Mouse (Mus musculus) hindbrain, embryonic 12.5 days (tissue): ENCODE results near the gene Stk38l. TPM values are rescaled to one million over a fixed set of nuclear protein-coding genes. Genes with fewer than 3 reads are reported as not detected.
"Not testable (repeated sequence)": the region's sequence is repeated elsewhere in the genome, so short reads cannot be mapped to it uniquely, and the experiment has no call there.

ENCODE experiments used
- ATAC-seq: fragments of 200-750 bp; cut with Nextera tagmentation; 2 replicates; pipeline ENCODE4 v1.8.0; 2017; ENCODE audit warnings: moderate TSS enrichment; ENCODE audit not compliant: low FRiP score
- H3K27ac ChIP-seq: fragments of 300-500 bp; sonication (generic); 2 replicates; pipeline ENCODE4 v1.5.1; 2016; ENCODE audit warnings: mild to moderate bottlenecking
- H3K27me3 ChIP-seq: fragments of 300-500 bp; sonication (generic); 2 replicates; pipeline ENCODE4 v1.6.1; 2016; ENCODE audit warnings: mild to moderate bottlenecking
- H3K36me3 ChIP-seq: fragments of 300-500 bp; sonication (generic); 2 replicates; pipeline ENCODE4 v1.6.1; 2016; ENCODE audit warnings: mild to moderate bottlenecking
- H3K4me1 ChIP-seq: fragments of 300-500 bp; sonication (generic); 2 replicates; pipeline ENCODE4 v1.6.1; 2016
- H3K4me2 ChIP-seq: fragments of 300-500 bp; sonication (generic); replicated peaks from 2 replicates; pipeline ENCODE4 v1.6.1; 2016; ENCODE audit warnings: mild to moderate bottlenecking
- H3K4me3 ChIP-seq: fragments of 300-500 bp; sonication (generic); 2 replicates; pipeline ENCODE4 v1.5.1; 2016; ENCODE audit warnings: mild to moderate bottlenecking
- H3K9ac ChIP-seq: fragments of 300-500 bp; sonication (generic); 2 replicates; pipeline ENCODE4 v1.6.1; 2016; ENCODE audit warnings: mild to moderate bottlenecking, moderate library complexity
- H3K9me3 ChIP-seq: fragments of 300-500 bp; sonication (generic); replicated peaks from 2 replicates; pipeline ENCODE4 v1.6.1; 2016; ENCODE audit warnings: mild to moderate bottlenecking
- WGBS: fragments of 180-500 bp; shearing (Covaris S2); methylation state at CpG from one replicate; pipeline ENCODE4 v1.1.7; 2016; 5-methylcytosine and 5-hydroxymethylcytosine counted together
- polyA plus RNA-seq: library from polyadenylated mRNA; unstranded; fragments of >200 nt; fragmentation: Nextera tagmentation; extraction: Ambion mirVana; gene quantifications from 2 replicates; pipeline ENCODE4 v1.2.1, GENCODE M21; 2016

Stk38l gene
- polyA plus RNA-seq, 1 experiment from 2014 or later, result 19.4 TPM

DNA sequence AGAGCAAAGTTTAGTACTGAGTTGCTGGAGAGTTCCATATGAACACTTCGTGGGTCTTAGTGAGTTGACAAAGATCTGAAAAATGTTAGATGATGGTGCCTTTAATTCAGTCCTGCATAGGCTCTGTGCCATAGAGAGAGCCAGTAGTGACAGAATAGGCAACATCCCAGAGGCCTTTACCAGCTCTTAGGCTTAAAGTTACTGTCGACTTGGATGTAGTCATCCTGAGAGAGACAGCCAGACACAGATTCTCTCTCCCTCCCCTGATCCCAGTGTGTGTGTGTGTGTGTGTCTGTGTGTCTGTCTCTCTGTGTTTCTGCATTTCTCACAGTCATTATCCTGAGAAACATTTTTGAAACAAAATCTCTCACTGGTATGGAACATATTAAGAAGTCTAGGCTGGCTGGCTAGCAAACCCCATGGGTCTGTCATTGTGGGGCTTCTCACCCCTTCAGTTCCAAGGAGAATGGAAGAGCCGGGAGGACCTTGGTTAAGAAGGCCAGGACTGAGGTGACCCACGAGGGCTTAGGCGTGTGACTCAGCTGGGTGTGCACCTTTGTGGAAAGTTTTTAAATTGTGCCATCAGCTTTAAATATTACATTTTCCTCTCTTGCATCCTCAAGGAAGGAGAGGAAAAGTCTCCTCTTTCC lies 17.3 kb downstream of the Stk38l start:
- no peak for ATAC-seq
- no peaks in the 10 kb centered on the region for H3K36me3 ChIP-seq
- 84% methylated on average over 5 of the region's 5 CpGs for WGBS
- H3K9me3 ChIP-seq, result no peaks in the 10 kb centered on the region
- H3K4me1 ChIP-seq, result 0 out of 2 replicates have a peak, but pooled peaks cover 2% of the 10 kb centered on the region
- H3K9ac ChIP-seq, result no peak overlapping the region
- no peak overlapping the region for H3K4me3 ChIP-seq
- H3K27me3 ChIP-seq, result no peaks in the 10 kb centered on the region
- no peak overlapping the region for H3K27ac ChIP-seq
- no peak overlapping the region for H3K4me2 ChIP-seq

GRCm38 (mm10) chr6:146744266-146744665 lies 19.5 kb downstream of the Stk38l start:
- not testable (repeated sequence) for H3K4me2 ChIP-seq, H3K4me3 ChIP-seq, H3K27me3 ChIP-seq, H3K9me3 ChIP-seq, H3K4me1 ChIP-seq, H3K36me3 ChIP-seq, ATAC-seq, H3K27ac ChIP-seq, H3K9ac ChIP-seq
- WGBS, result 96% methylated on average over 7 of the region's 7 CpGs

DNA sequence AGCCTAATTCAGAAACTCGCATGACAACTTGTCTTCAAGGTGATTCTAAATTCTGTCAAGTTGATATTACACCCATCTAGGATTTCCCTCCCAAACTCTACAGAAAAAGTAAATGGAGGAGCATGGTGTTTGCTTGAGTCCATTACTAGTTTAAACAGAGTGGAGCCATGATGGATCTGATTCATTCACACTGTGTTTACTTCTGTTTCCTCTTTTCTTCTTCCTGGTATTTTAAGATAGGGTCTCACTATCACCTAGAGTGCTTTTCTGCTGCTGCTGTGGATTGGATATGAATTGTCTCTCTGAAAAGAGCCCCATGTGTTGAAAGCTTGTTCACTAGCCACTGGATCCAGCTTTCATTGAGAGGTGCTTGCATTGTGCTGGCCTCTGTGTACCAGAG lies 20.4 kb downstream of the Stk38l start:
- H3K27ac ChIP-seq, result no peak overlapping the region
- H3K9me3 ChIP-seq, result no peaks in the 10 kb centered on the region
- no peak overlapping the region for H3K9ac ChIP-seq
- H3K4me1 ChIP-seq, result no peaks in the 10 kb centered on the region
- WGBS, result 91% methylated on average over 1 of the region's 1 CpGs
- no peak overlapping the region for H3K4me3 ChIP-seq
- H3K27me3 ChIP-seq, result no peaks in the 10 kb centered on the region
- H3K4me2 ChIP-seq, result no peak overlapping the region
- no peak for ATAC-seq
- no peaks in the 10 kb centered on the region for H3K36me3 ChIP-seq

- Histone ChIP-seq H3K9ac (no peak overlapping the region), H3K36me3 (no peaks in the 10 kb centered on the region), H3K4me1 (no peaks in the 10 kb centered on the region), H3K9me3 (no peaks in the 10 kb centered on the region), H3K4me3 (no peak overlapping the region), H3K27me3 (no peaks in the 10 kb centered on the region), H3K27ac (no peak overlapping the region), H3K4me2 (no peak overlapping the region)
- ATAC-seq, result no peak
- 85% methylated on average over 5 of the region's 5 CpGs for WGBS
Observed at GRCm38 (mm10) chr6:146746577-146746976, 21.8 kb downstream of the Stk38l start.

DNA sequence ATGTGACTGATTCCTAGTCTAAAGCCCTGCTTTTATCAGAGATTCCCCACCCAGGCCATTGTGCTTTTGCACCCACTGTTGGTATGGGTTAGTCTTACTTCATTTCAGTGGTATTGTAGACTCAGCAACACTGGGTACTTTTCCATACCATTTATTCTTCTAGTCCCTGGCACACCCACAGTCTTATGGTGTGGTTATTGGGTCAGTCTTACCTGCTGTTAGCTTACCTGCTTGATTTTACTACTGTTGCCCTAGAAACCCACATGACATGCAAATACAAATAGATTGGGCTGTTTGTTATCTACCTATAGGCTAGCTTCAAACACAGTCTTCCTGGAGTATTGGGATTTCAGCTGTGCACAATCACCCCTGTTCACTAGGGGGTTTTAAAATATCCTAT lies 22.3 kb downstream of the Stk38l start:
- no peak overlapping the region for H3K27ac ChIP-seq
- no peaks in the 10 kb centered on the region for H3K27me3 ChIP-seq
- no peak overlapping the region for H3K9ac ChIP-seq
- H3K4me1 ChIP-seq, result no peaks in the 10 kb centered on the region
- no peak for ATAC-seq
- no peak overlapping the region for H3K4me2 ChIP-seq
- H3K36me3 ChIP-seq, result no peaks in the 10 kb centered on the region
- no peak overlapping the region for H3K4me3 ChIP-seq
- no peaks in the 10 kb centered on the region for H3K9me3 ChIP-seq

GRCm38 (mm10) chr6:146748271-146748670 lies 23.5 kb downstream of the Stk38l start:
- no peak overlapping the region for H3K4me2 ChIP-seq
- no peak overlapping the region for H3K4me3 ChIP-seq
- H3K36me3 ChIP-seq, result no peaks in the 10 kb centered on the region
- no peaks in the 10 kb centered on the region for H3K9me3 ChIP-seq
- no peak overlapping the region for H3K9ac ChIP-seq
- 96% methylated on average over 1 of the region's 1 CpGs for WGBS
- H3K27ac ChIP-seq, result no peak overlapping the region
- H3K27me3 ChIP-seq, result no peaks in the 10 kb centered on the region
- H3K4me1 ChIP-seq, result peaks cover 1% of the 10 kb centered on the region; the same call in 1 of the 2 replicates
- ATAC-seq, result no peak

- H3K36me3 ChIP-seq, result no peaks in the 10 kb centered on the region
- H3K4me1 ChIP-seq, result peaks cover 10% of the 10 kb centered on the region
- no peak for ATAC-seq
- no peak overlapping the region for H3K4me3 ChIP-seq
- H3K27ac ChIP-seq, result no peak overlapping the region
- H3K27me3 ChIP-seq, result no peaks in the 10 kb centered on the region
- no peaks in the 10 kb centered on the region for H3K9me3 ChIP-seq
- no peak overlapping the region for H3K4me2 ChIP-seq
- no peak overlapping the region for H3K9ac ChIP-seq
- 71% methylated on average over 1 of the region's 1 CpGs for whole genome bisulfite sequencing
Observed at GRCm38 (mm10) chr6:146751671-146752070, 26.9 kb downstream of the Stk38l start.

DNA sequence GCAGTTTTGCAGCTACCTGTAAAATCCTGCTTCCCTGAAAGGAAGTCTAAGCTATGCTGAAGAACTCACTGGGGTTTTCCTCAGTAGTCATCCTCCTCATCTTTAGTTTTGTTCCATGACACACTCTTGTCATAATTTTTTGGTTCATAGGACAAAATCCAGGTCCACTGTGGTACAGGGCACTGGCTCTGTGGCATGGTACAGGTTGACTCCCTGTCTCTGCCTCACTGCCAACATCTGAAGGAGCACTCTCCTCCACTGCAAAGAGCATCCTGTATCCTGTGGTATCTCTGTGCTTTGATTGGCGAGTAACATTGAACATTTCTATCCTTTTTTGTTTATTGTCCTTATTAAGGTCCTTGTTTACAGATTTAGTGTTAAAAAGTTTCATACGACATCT lies 27.4 kb downstream of the Stk38l start:
- WGBS, result 83% methylated on average over 2 of the region's 2 CpGs
- no peak for ATAC-seq
- Histone ChIP-seq H3K9ac (no peak overlapping the region), H3K9me3 (no peaks in the 10 kb centered on the region), H3K27me3 (no peaks in the 10 kb centered on the region), H3K27ac (no peak overlapping the region), H3K36me3 (no peaks in the 10 kb centered on the region), H3K4me1 (peaks cover 14% of the 10 kb centered on the region), H3K4me3 (no peak overlapping the region), H3K4me2 (no peak overlapping the region)

GRCm38 (mm10) chr6:146752612-146753011 lies 27.8 kb downstream of the Stk38l start:
- Histone ChIP-seq H3K4me1 (peaks cover 14% of the 10 kb centered on the region), H3K27me3 (no peaks in the 10 kb centered on the region), H3K4me2 (no peak overlapping the region), H3K36me3 (no peaks in the 10 kb centered on the region), H3K4me3 (no peak overlapping the region), H3K9ac (no peak overlapping the region), H3K9me3 (no peaks in the 10 kb centered on the region), H3K27ac (no peak overlapping the region)
- ATAC-seq, result no peak
- WGBS, result 81% methylated on average over 1 of the region's 1 CpGs

GRCm38 (mm10) chr6:146753560-146754160 lies 28.9 kb downstream of the Stk38l start:
- 76% methylated on average over 2 of the region's 2 CpGs for WGBS
- Histone ChIP-seq H3K36me3 (no peaks in the 10 kb centered on the region), H3K27ac (no peak overlapping the region), H3K4me3 (no peak overlapping the region), H3K27me3 (no peaks in the 10 kb centered on the region), H3K9ac (no peak overlapping the region), H3K4me2 (no peak overlapping the region), H3K9me3 (no peaks in the 10 kb centered on the region), H3K4me1 (peaks cover 14% of the 10 kb centered on the region)
- no peak for ATAC-seq

DNA sequence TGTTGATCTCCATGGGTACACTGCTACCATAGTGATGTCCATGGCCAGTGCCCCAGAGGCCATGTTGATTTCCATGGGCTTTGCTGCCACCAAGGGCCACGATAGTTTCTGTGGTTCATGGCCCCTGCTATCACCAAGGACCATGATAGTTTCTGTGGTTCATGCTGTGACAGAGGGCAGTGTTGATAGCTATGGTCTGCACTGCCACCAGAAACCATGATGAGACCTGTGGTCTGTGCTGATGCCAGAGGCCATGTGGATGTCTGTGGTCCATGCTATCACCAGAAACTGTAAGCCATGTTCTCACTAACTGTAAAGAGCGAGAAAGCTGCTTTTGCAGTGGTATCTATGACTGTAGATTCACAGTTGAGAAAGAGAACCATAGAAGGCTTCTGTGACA lies 30.3 kb downstream of the Stk38l start:
- Histone ChIP-seq H3K27ac (no peak overlapping the region), H3K4me3 (no peak overlapping the region), H3K9ac (no peak overlapping the region), H3K27me3 (no peaks in the 10 kb centered on the region), H3K9me3 (no peaks in the 10 kb centered on the region), H3K4me2 (no peak overlapping the region), H3K36me3 (0 out of 2 replicates have a peak, but pooled peaks cover 1% of the 10 kb centered on the region), H3K4me1 (peaks cover 14% of the 10 kb centered on the region)
- no peak for ATAC-seq
- WGBS, result 95% methylated on average over 2 of the region's 2 CpGs

DNA sequence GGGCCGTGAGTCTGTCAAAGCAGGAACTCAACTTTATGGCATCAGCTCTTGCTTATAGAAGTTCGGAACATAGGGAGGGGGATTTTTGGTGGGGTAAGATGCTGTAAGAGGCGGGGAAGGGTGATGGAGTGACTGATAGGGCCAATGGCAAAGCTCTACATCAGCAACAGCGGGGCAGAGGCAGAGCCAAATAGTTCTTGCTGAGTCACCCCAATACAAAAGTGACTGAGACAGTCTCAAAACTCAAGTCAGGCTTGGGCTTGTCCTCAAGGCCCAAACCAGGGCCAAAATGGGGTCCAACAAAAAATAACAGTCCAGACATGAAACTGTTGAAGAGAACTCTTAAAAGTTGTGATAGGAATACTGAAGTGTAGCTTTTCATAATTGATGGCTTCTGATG lies 30.9 kb downstream of the Stk38l start:
- Histone ChIP-seq H3K9ac (no peak overlapping the region), H3K36me3 (0 out of 2 replicates have a peak, but pooled peaks cover 3% of the 10 kb centered on the region), H3K27me3 (no peaks in the 10 kb centered on the region), H3K27ac (no peak overlapping the region), H3K4me1 (peaks cover 14% of the 10 kb centered on the region), H3K4me3 (no peak overlapping the region), H3K9me3 (no peaks in the 10 kb centered on the region), H3K4me2 (no peak overlapping the region)
- 91% methylated on average over 4 of the region's 4 CpGs for WGBS
- ATAC-seq, result no peak

DNA sequence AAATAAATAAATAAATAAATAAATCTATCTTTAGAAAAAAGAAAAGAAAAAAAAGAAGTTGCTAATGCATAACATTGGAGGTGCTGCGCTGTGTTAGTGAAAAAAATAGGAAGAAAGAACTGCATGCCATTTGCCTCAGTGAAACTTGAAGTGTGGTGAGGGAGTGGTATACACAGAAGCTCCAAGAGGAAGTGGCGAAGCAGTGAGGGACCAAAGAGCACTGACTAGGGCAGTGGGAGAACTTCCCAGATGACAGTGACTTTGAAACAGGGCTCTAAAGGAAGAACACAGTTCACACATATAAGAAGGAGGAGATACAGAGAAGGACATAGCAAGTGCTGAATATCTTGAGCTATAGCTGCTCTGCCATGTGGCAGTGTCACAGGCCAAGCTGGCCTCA lies 34.2 kb downstream of the Stk38l start:
- Histone ChIP-seq H3K9ac (no peak overlapping the region), H3K27ac (no peak overlapping the region), H3K4me1 (peaks cover 7% of the 10 kb centered on the region), H3K36me3 (0 out of 2 replicates have a peak, but pooled peaks cover 3% of the 10 kb centered on the region), H3K4me2 (no peak overlapping the region), H3K4me3 (no peak overlapping the region), H3K9me3 (no peaks in the 10 kb centered on the region), H3K27me3 (no peaks in the 10 kb centered on the region)
- 89% methylated on average over 2 of the region's 2 CpGs for WGBS
- ATAC-seq, result no peak
